Mouse (Mus musculus) urinary bladder, postnatal 14 days (tissue): ENCODE measurements at regions not wholly inside any gene's neighbourhood (a gene's known extent, or its start where the extent isn't known, plus 50 kb on each side); places are given as distances from the start of the nearest gene placed in this dataset.

Source experiments
- DNase-seq: peaks from one replicate; pipeline ENCODE4 v3.0.0; 2021; ENCODE audit warnings: low spot score

DNA sequence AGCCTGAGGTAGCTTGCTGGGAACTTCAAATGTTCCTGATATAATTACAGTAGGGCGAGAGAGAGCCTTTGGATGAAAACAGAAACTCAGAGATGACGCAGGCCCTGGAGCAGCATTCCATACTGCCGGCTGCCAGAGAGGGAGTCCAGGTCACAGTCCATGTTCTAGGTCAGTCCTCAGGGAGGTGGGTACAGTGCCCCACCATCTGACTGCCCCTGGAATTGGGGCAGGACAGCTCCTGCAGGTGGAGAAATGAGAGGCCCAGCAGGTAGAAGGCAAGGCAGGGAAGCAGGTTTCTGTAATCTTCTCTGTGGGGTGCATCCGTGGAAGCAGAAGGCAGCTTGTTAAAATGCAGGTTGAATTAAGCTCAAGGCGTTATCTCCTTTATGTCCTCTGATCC lies 94.5 kb upstream of the 4930596D02Rik start:
- no peak for DNase-seq

DNA sequence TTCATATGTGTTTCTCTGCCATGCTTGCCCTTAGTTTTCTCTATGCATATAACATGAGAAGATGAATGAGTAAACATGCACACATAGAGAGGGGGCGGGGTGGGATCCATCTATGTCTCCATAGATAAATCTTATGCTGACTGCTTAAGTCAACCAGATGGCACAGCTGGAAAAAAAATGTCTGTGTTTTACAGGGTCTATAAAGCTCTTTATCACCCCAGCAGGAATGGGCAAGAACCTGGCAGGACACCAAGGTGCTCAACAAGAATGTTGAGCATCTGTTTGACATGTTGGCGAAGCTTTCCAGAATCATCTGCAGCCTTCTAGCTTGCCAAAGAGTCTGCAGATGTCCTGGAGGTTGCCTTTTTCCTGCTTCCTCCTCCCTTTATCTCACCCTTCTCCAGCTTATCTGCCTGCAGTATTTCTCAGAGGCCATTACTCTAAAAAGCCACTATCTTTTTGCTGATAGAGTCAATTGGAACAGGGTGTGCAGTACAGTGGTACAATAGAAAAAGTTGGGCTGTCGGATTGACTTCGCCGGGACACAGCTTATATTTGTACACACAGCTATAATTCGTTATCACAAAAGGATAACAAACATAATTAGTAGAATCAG lies 73.0 kb upstream of the 4930596D02Rik start:
- DNase-seq = peak; percentile 20

DNA sequence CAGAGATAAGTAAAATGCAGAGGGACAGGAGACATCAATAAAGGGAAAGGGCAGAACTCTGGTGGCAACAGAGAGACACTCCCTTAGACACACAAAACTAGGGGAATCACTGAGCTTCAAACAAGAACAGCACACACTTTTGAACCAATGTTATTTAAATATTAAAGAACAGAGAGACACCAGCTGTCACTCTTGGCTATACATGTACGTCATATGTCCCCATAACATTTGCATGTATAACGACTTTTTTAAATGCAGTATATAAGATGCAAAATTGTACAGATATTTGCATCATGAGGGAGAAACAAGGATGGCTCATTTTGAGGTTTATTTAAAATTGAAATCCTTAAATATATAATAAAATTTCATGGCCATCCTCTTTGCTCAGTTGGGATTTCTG lies 62.5 kb upstream of the 4930596D02Rik start:
- DNase-seq = no peak
